ENCODE assay signal across 32 mouse cellular contexts in the genomic region with DNA sequence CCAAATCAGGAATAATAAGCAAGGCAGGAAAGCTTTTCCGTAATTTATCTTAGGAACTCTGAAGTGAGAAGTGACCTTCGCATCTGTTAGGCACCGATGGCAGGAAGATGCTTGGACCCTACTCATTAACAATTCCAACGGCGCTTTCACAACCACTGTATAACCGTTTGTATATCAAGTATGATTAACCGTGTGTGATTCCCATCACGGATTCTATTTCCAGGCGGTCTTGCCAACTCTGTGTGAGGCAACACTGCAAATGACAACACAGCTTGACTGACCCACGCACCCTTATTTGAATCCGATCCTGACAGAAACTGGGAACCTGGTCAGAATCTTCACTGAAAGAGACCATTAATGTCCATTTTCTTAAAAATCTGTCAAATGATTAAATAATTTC. TPM values are rescaled to one million over a fixed set of nuclear protein-coding genes. Genes with fewer than 3 reads are reported as not detected.
DNase-seq lines count a peak whose midpoint lies in the region; ATAC-seq and TF ChIP-seq lines count a peak whose summit lies in the region.
"Had no signal": no experiment of that assay in that cellular context is flagged by ENCODE, and none has a peak within 500 bp of the region (broad histone marks: within the 10 kb centered on the region; RNA-seq: fewer than 3 reads in every experiment).

No protein-coding gene starts in this region.

- no peak overlapping the region for H3K4me3 ChIP-seq in left cerebral cortex, adult 2 months
- H3K4me3 ChIP-seq in forebrain, postnatal 0 days (ENCODE audit: low read depth, low read length): no peak overlapping the region
- H3K4me3 ChIP-seq: embryonic facial prominence, embryonic 15.5 days; heart, adult 2 months; heart, embryonic 13.5 days; hindbrain, embryonic 12.5 days; kidney, embryonic 15.5 days; limb, embryonic 15.5 days had no signal

- H3K27ac ChIP-seq in left cerebral cortex, adult 2 months: no peak overlapping the region
- H3K27ac ChIP-seq in forebrain, postnatal 0 days (ENCODE audit: low read depth, low read length): no peak overlapping the region
- H3K27ac ChIP-seq: embryonic facial prominence, embryonic 15.5 days; heart, adult 2 months; heart, embryonic 13.5 days; hindbrain, embryonic 12.5 days; kidney, embryonic 15.5 days; limb, embryonic 15.5 days; liver, embryonic 14.5 days; macrophage had no signal

- H3K9me3 ChIP-seq in forebrain, postnatal 0 days (ENCODE audit: low read length): no peaks in the 10 kb centered on the region
- H3K9me3 ChIP-seq: embryonic facial prominence, embryonic 15.5 days; G1E; kidney, embryonic 15.5 days; limb, embryonic 15.5 days had no signal

- H3K4me1 ChIP-seq in forebrain, postnatal 0 days (ENCODE audit: insufficient read depth): peaks cover 4% of the 10 kb centered on the region; the same call in 1 of the 2 replicates
- H3K4me1 ChIP-seq: embryonic facial prominence, embryonic 15.5 days; heart, embryonic 13.5 days; hindbrain, embryonic 12.5 days; kidney, embryonic 15.5 days; limb, embryonic 15.5 days had no signal

- H3K4me2 ChIP-seq in forebrain, postnatal 0 days (ENCODE audit: low read depth): no peak overlapping the region
- H3K4me2 ChIP-seq: embryonic facial prominence, embryonic 15.5 days; heart, embryonic 13.5 days; hindbrain, embryonic 12.5 days; kidney, embryonic 15.5 days; limb, embryonic 15.5 days had no signal

- H3K27me3 ChIP-seq in forebrain, postnatal 0 days (ENCODE audit: insufficient read depth, low read length): no peaks in the 10 kb centered on the region
- H3K27me3 ChIP-seq: CH12.LX; embryonic facial prominence, embryonic 15.5 days; heart, embryonic 13.5 days; hindbrain, embryonic 12.5 days; kidney, embryonic 15.5 days; limb, embryonic 15.5 days had no signal

- DNase-seq in left cerebral cortex, postnatal 4 days: peak; percentile 3
- DNase-seq in left cerebral cortex, adult 2 months (ENCODE audit: extremely low spot score in 1 of 2, low spot score in 2 of 2): no peak
- DNase-seq in right cerebral cortex, postnatal 10 days (ENCODE audit: low spot score in 2 of 2): peak; percentile 24 to 28
- DNase-seq in right cerebral cortex, postnatal 36 days (ENCODE audit: low spot score in 2 of 2): no peak
- no peak for DNase-seq in forebrain, postnatal 0 days
- DNase-seq in cerebellum, postnatal 36 days: no peak
- DNase-seq in heart, postnatal 4 days: no peak
- DNase-seq: adrenal gland, postnatal 36 days; B cell, adult 2 months; cerebellum, adult 8-10 months; gastrocnemius, postnatal 25 days; heart, adult 2 months; heart, postnatal 14 days; kidney, adult 11 months; kidney, postnatal 36 days; right cerebral cortex, postnatal 14 days; spleen, adult 18-20 months had no signal

- no peak for TF ChIP-seq CTCF in left cerebral cortex, adult 2 months (IDR thresholded peaks at IDR 0.05)
- no peak for TF ChIP-seq CTCF in forebrain, postnatal 0 days (IDR thresholded peaks at IDR 0.05; ENCODE audit: low read depth)

- 33% methylated on average over 11 of the region's 11 CpGs for WGBS in forebrain, postnatal 0 days

- ATAC-seq in forebrain, postnatal 0 days: peak; percentile 38; the same call in 1 of the 2 replicates
- ATAC-seq: Patski had no signal

- no peak overlapping the region for H3K9ac ChIP-seq in forebrain, postnatal 0 days
- H3K9ac ChIP-seq: embryonic facial prominence, embryonic 15.5 days; heart, embryonic 13.5 days; hindbrain, embryonic 12.5 days; kidney, embryonic 15.5 days; limb, embryonic 15.5 days; liver, embryonic 14.5 days had no signal

- no peaks in the 10 kb centered on the region for H3K36me3 ChIP-seq in forebrain, postnatal 0 days (ENCODE audit: insufficient read depth)
- H3K36me3 ChIP-seq: embryonic facial prominence, embryonic 15.5 days; G1E; heart, embryonic 13.5 days; hindbrain, embryonic 12.5 days; kidney, embryonic 15.5 days; limb, embryonic 15.5 days had no signal

- intact Hi-C loops in left cerebral cortex, postnatal 4 days (cut with DNase I): no loop called here
- intact Hi-C loops in left cerebral cortex, adult 2 months (cut with DNase I): no loop called here

RNA-seq across cellular contexts. Expression of gene Qrfpr, which starts 41.8 kb away (rescaled TPM):
- total RNA-seq in left cerebral cortex, postnatal 4 days (2021): under 1 TPM; 0.66 to 0.83 TPM
- total RNA-seq in left cerebral cortex, adult 2 months (2021): 1 to 10 TPM; 4.6 to 4.7 TPM
- 0.23 and 0.38 TPM in 2 replicates for total RNA-seq in forebrain, postnatal 0 days (2014; rRNA removed)
- 1.7 and 2.7 TPM in 2 replicates for polyA plus RNA-seq in forebrain, postnatal 0 days (2015; fragmentation: Nextera tagmentation; extraction: Ambion mirVana)
- total RNA-seq in heart, postnatal 4 days (2021): not detected
- total RNA-seq: adrenal gland, adult 18-20 months; adrenal gland, postnatal 36 days; CH12.LX; common myeloid progenitor, adult 5-6 weeks; gastrocnemius, postnatal 25 days; heart, adult 2 months; heart, postnatal 14 days; monocyte, adult 5-6 weeks; neutrophil, adult 5-6 weeks had no signal
- polyA plus RNA-seq: G1E; heart, adult 2 months; kidney, embryonic 15.5 days; liver, embryonic 14.5 days; macrophage; Patski; testis, adult 2 months had no signal

Comparison
In these comparisons a context has a peak if more than half of its experiments do, and no peak if none do; other contexts are left out.
1. DNase-seq: peak in left cerebral cortex, postnatal 4 days (single experiment) and right cerebral cortex, postnatal 10 days (2 of 2); none in left cerebral cortex, adult 2 months (0 of 2), right cerebral cortex, postnatal 36 days (0 of 2), forebrain, postnatal 0 days (single experiment), cerebellum, postnatal 36 days (0 of 2) and heart, postnatal 4 days (single experiment).